Mouse (Mus musculus): ENCODE results near the gene Srsf1. TPM values are rescaled to one million over a fixed set of nuclear protein-coding genes. Genes with fewer than 3 reads are reported as not detected.

Srsf1 gene
- polyA plus RNA-seq, 1 experiment from 2014 or later: 500 TPM

GRCm38 (mm10) chr11:88090293-88090692, 43.1 kb downstream of the Srsf1 start:
- Histone ChIP-seq H3K4me1 (ENCODE audit: control insufficient read depth, insufficient read depth, low read length) (peaks cover 4% of the 10 kb centered on the region), H3K27ac (replicated peaks; ENCODE audit: low read depth, low read length) (no peak overlapping the region), H3K9ac (ENCODE audit: low read length) (no peak overlapping the region), H3K36me3 (ENCODE audit: control insufficient read depth, insufficient read depth, low read length) (no peaks in the 10 kb centered on the region), H3K9me3 (ENCODE audit: control insufficient read depth, low read length) (no peaks in the 10 kb centered on the region), H3K4me3 (ENCODE audit: low read depth, low read length) (no peak overlapping the region), H3K4me2 (ENCODE audit: low read depth, severe bottlenecking) (no peak overlapping the region), H3K27me3 (ENCODE audit: control insufficient read depth, insufficient read depth, low read length) (no peaks in the 10 kb centered on the region)
- DNase-seq (ENCODE audit: low spot score) (no peak), ATAC-seq (ENCODE audit: insufficient number of reproducible peaks, low FRiP score, low TSS enrichment, low read depth) (no peak)
- 90% methylated on average over 5 of the region's 5 CpGs for WGBS

GRCm38 (mm10) chr11:88091949-88092348, 44.8 kb downstream of the Srsf1 start:
- H3K4me1 ChIP-seq (ENCODE audit: control insufficient read depth, insufficient read depth, low read length): no peaks in the 10 kb centered on the region
- H3K9me3 ChIP-seq (ENCODE audit: control insufficient read depth, low read length): no peaks in the 10 kb centered on the region
- no peak overlapping the region for H3K4me3 ChIP-seq (ENCODE audit: low read depth, low read length)
- no peak overlapping the region for H3K27ac ChIP-seq (replicated peaks; ENCODE audit: low read depth, low read length)
- no peak overlapping the region for H3K4me2 ChIP-seq (ENCODE audit: low read depth, severe bottlenecking)
- H3K9ac ChIP-seq (ENCODE audit: low read length): no peak overlapping the region
- ATAC-seq (ENCODE audit: insufficient number of reproducible peaks, low FRiP score, low TSS enrichment, low read depth): no peak
- WGBS: 90% methylated on average over 1 of the region's 1 CpGs
- no peaks in the 10 kb centered on the region for H3K36me3 ChIP-seq (ENCODE audit: control insufficient read depth, insufficient read depth, low read length)
- DNase-seq (ENCODE audit: low spot score): no peak
- no peaks in the 10 kb centered on the region for H3K27me3 ChIP-seq (ENCODE audit: control insufficient read depth, insufficient read depth, low read length)

DNA sequence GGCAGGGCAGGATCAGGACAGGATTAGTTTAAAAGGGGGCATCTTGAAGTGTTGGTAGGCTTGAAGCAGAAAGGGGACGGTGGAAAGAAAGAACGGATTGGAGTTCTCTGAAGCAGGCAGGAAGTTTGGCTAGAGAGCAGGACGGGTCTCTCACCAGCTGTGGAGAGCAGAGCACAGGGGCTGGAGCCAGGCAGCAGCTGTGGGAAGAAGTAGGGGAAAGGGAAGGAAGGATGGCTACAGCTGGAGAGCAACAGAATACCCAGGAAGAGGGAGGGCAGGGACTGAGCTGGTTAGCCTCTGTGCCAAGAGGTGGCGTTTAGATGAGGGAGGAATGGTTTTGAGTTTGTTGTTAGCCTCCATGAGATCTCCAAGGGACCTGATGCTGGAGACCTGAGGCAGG, 50.0 kb downstream of the Srsf1 start:
- 24% methylated on average over 4 of the region's 4 CpGs for WGBS
- Histone ChIP-seq H3K36me3 (ENCODE audit: control insufficient read depth, insufficient read depth, low read length) (no peaks in the 10 kb centered on the region), H3K4me1 (ENCODE audit: control insufficient read depth, insufficient read depth, low read length) (peaks cover 17% of the 10 kb centered on the region), H3K9me3 (ENCODE audit: control insufficient read depth, low read length) (no peaks in the 10 kb centered on the region), H3K4me2 (ENCODE audit: low read depth, severe bottlenecking) (no peak overlapping the region), H3K4me3 (ENCODE audit: low read depth, low read length) (no peak overlapping the region), H3K27me3 (ENCODE audit: control insufficient read depth, insufficient read depth, low read length) (no peaks in the 10 kb centered on the region), H3K27ac (replicated peaks; ENCODE audit: low read depth, low read length) (no peak overlapping the region), H3K9ac (ENCODE audit: low read length) (peak overlapping the region; percentile 37; the same call in 1 of the 2 replicates)
- DNase-seq (ENCODE audit: low spot score) (no peak), ATAC-seq (ENCODE audit: insufficient number of reproducible peaks, low FRiP score, low TSS enrichment, low read depth) (no peak)

DNA sequence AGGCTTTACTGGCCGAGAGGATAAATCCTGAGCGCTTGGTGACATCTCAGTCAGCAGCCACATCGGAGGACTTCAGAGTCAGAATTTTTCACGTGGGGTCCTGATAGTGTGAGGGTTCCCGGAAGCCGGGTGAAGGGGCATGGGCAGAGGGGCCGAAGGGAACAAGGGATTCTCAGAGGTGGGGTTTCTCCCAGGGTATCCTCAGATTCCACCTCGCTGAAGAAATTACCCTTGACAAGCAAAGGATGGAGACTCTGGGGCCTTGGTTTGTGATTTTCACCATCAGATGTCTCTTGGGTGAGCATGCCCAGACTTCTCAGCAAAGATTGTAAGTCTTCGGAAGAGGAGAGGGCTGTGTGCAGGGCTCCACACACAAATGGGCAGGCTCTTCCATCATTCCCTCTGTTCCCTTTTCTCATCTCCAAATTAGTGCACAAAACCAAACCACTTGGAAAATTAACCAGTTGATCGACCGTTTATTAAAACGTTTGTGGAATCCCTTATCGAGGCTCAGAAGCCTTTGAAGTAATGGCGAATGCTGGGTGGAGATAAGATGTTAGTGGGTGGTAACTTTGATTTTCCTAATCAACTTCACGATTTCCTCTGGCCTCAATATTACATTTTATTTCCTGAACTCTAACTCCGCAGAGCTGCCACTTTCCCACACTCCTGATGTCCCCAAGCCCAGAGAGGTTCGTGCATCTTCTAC, 51.0 kb downstream of the Srsf1 start, which contains the start of gene Cuedc1:
TSS of gene Cuedc1 (plus strand) at position 38 of the 709 bp plus-strand sequence.
- peaks cover 17% of the 10 kb centered on the region for H3K4me1 ChIP-seq (ENCODE audit: control insufficient read depth, insufficient read depth, low read length)
- no peaks in the 10 kb centered on the region for H3K27me3 ChIP-seq (ENCODE audit: control insufficient read depth, insufficient read depth, low read length)

DNA sequence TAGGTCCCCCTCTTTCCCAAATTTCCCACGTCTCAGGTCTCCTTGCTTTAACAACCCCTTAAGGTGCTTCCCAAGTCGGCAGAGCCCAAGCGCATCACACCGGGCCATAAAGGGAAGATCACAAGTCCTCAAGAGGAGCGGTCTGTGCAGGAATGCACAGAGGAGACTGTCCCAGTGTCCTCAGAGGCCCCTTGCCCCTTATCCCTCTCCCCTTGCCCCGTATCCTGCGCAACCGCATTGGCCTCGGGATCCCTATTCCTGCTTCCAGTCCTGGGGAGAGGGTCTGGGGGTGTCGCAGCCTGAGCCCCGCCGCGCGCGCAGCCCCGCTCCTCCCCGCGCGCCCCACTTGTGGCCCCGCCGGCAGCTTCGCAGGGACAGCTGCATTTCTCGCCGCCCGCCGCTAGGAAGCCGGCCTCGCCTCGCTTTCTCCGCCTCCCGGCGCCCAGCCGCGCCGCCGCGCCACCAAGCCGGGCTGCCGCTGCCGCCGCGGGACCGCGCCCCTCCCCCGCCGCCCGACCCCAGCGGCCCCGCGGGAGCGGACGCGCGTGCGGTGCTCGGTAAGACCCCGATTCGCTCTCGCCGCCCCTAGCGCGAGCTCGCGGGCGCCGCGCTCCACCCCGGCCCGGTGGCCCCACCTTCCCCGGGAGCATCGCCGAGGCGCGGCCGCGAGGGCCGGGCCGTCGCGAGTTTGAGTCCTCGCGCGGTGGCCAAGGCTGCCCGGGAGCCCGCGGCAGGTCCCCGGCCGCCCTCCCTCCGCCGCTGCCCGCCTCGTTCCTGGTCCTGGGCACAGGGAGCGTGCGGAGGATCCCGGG, 51.8 kb downstream of the Srsf1 start:
- peak overlapping the region; percentile 86 for H3K4me2 ChIP-seq (ENCODE audit: low read depth, severe bottlenecking)
- peak overlapping the region; percentile 79 for H3K4me3 ChIP-seq (ENCODE audit: low read depth, low read length)
- H3K27ac ChIP-seq (replicated peaks; ENCODE audit: low read depth, low read length): peak overlapping the region; percentile 88
- ATAC-seq (ENCODE audit: insufficient number of reproducible peaks, low FRiP score, low TSS enrichment, low read depth) (peak; percentile 53; the same call in 1 of the 2 replicates), DNase-seq (ENCODE audit: low spot score) (peak; percentile 84)
- no peaks in the 10 kb centered on the region for H3K9me3 ChIP-seq (ENCODE audit: control insufficient read depth, low read length)
- H3K9ac ChIP-seq (ENCODE audit: low read length): peak overlapping the region; percentile 96
- H3K36me3 ChIP-seq (ENCODE audit: control insufficient read depth, insufficient read depth, low read length): no peaks in the 10 kb centered on the region
- WGBS: under 1% methylated on average over 71 of the region's 95 CpGs
- H3K27me3 ChIP-seq (ENCODE audit: control insufficient read depth, insufficient read depth, low read length): no peaks in the 10 kb centered on the region
- H3K4me1 ChIP-seq (ENCODE audit: control insufficient read depth, insufficient read depth, low read length): peaks cover 17% of the 10 kb centered on the region

More for the DNA sequence above, 51.0 kb downstream of the Srsf1 start, which contains the start of gene Cuedc1:
- H3K4me3 ChIP-seq (ENCODE audit: low read depth, low read length): peak within 1 kb of the TSS; percentile 79
- no peak for ATAC-seq (ENCODE audit: insufficient number of reproducible peaks, low FRiP score, low TSS enrichment, low read depth)
- H3K4me2 ChIP-seq (ENCODE audit: low read depth, severe bottlenecking): peak within 1 kb of the TSS; percentile 86
- no peaks in the 10 kb centered on the region for H3K36me3 ChIP-seq (ENCODE audit: control insufficient read depth, insufficient read depth, low read length)
- peak within 1 kb of the TSS; percentile 96 for H3K9ac ChIP-seq (ENCODE audit: low read length)
- peak within 1 kb of the TSS; percentile 88 for H3K27ac ChIP-seq (replicated peaks; ENCODE audit: low read depth, low read length)
- DNase-seq (ENCODE audit: low spot score): no peak
- 26% methylated on average over 17 of the region's 17 CpGs for WGBS
- H3K9me3 ChIP-seq (ENCODE audit: control insufficient read depth, low read length): no peaks in the 10 kb centered on the region

GRCm38 (mm10) chr11:88099599-88100023, 52.4 kb downstream of the Srsf1 start:
- peak overlapping the region; percentile 96 for H3K9ac ChIP-seq (ENCODE audit: low read length)
- H3K9me3 ChIP-seq (ENCODE audit: control insufficient read depth, low read length): no peaks in the 10 kb centered on the region
- ATAC-seq (ENCODE audit: insufficient number of reproducible peaks, low FRiP score, low TSS enrichment, low read depth) (peak; percentile 61; the same call in 1 of the 2 replicates), DNase-seq (ENCODE audit: low spot score) (peak; percentile 76)
- H3K36me3 ChIP-seq (ENCODE audit: control insufficient read depth, insufficient read depth, low read length): no peaks in the 10 kb centered on the region
- under 1% methylated on average over 36 of the region's 38 CpGs for WGBS
- no peaks in the 10 kb centered on the region for H3K27me3 ChIP-seq (ENCODE audit: control insufficient read depth, insufficient read depth, low read length)
- peak overlapping the region; percentile 88 for H3K27ac ChIP-seq (replicated peaks; ENCODE audit: low read depth, low read length)
- H3K4me3 ChIP-seq (ENCODE audit: low read depth, low read length): peak overlapping the region; percentile 79
- H3K4me2 ChIP-seq (ENCODE audit: low read depth, severe bottlenecking): peak overlapping the region; percentile 86
- H3K4me1 ChIP-seq (ENCODE audit: control insufficient read depth, insufficient read depth, low read length): peaks cover 17% of the 10 kb centered on the region

DNA sequence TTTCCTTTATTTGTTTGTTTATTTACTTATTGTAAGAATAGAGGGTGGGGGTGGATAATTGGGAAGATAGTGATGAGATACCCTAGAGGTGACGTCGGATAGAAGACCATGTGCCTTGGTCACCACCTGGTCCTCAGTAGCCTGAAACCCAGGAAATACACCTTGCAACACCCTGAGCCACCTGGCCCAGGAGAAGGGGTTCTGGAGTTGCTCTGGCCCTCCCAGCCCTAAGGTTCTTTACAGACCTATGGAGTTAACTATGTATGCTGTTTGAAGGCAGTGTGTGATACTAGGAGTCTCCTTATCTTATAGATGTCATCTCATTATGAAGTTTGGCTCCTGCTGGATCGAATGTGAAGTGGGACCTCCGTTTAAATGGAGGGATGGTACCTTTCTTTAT, 53.0 kb downstream of the Srsf1 start:
- Histone ChIP-seq H3K27me3 (ENCODE audit: control insufficient read depth, insufficient read depth, low read length) (no peaks in the 10 kb centered on the region), H3K4me1 (ENCODE audit: control insufficient read depth, insufficient read depth, low read length) (peaks cover 17% of the 10 kb centered on the region), H3K27ac (replicated peaks; ENCODE audit: low read depth, low read length) (no peak overlapping the region; the same call in 1 of the 2 replicates), H3K4me3 (ENCODE audit: low read depth, low read length) (peak overlapping the region; percentile 79), H3K36me3 (ENCODE audit: control insufficient read depth, insufficient read depth, low read length) (no peaks in the 10 kb centered on the region), H3K4me2 (ENCODE audit: low read depth, severe bottlenecking) (peak overlapping the region; percentile 86), H3K9ac (ENCODE audit: low read length) (no peak overlapping the region), H3K9me3 (ENCODE audit: control insufficient read depth, low read length) (no peaks in the 10 kb centered on the region)
- WGBS: 35% methylated on average over 4 of the region's 4 CpGs
- DNase-seq (ENCODE audit: low spot score): no peak
- ATAC-seq (ENCODE audit: insufficient number of reproducible peaks, low FRiP score, low TSS enrichment, low read depth): no peak; the same call in 1 of the 2 replicates

All from limb, embryonic 11.5 days (tissue).